Mouse (Mus musculus) forebrain, embryonic 16.5 days (tissue): Measurements from ENCODE around the gene Cyp2w1. TPM values are rescaled to one million over a fixed set of nuclear protein-coding genes. Genes with fewer than 3 reads are reported as not detected.

Experiments used
- ATAC-seq: fragments of 200-750 bp; cut with Nextera tagmentation; 2 replicates; pipeline ENCODE4 v1.8.0; 2017; ENCODE audit warnings: mild to moderate bottlenecking, moderate library complexity
- H3K27ac ChIP-seq: fragments of 300-500 bp; sonication (generic); 2 replicates; pipeline ENCODE4 v1.5.1; 2014; ENCODE audit warnings: low read length, control low read depth
- H3K27me3 ChIP-seq: fragments of 300-500 bp; sonication (generic); replicated peaks from 2 replicates; pipeline ENCODE4 v1.6.1; 2014; ENCODE audit warnings: low read length; ENCODE audit not compliant: control insufficient read depth, insufficient read depth
- H3K36me3 ChIP-seq: fragments of 300-500 bp; sonication (generic); 2 replicates; pipeline ENCODE4 v1.6.1; 2014; ENCODE audit not compliant: control insufficient read depth, insufficient read depth
- H3K4me1 ChIP-seq: fragments of 300-500 bp; sonication (generic); replicated peaks from 2 replicates; pipeline ENCODE4 v1.6.1; 2014; ENCODE audit warnings: low read length; ENCODE audit not compliant: control insufficient read depth, insufficient read depth
- H3K4me2 ChIP-seq: fragments of 300-500 bp; sonication (generic); 2 replicates; pipeline ENCODE4 v1.6.1; 2014; ENCODE audit warnings: mild to moderate bottlenecking, low read length, control low read depth
- H3K4me3 ChIP-seq: fragments of 300-500 bp; sonication (generic); replicated peaks from 2 replicates; pipeline ENCODE4 v1.5.1; 2014; ENCODE audit warnings: mild to moderate bottlenecking, low read length, control low read depth
- H3K9ac ChIP-seq: fragments of 300-500 bp; sonication (generic); replicated peaks from 2 replicates; pipeline ENCODE4 v1.6.1; 2014; ENCODE audit warnings: low read depth, low read length, control low read depth
- H3K9me3 ChIP-seq: fragments of 300-500 bp; sonication (generic); 2 replicates; pipeline ENCODE4 v1.6.1; 2016; ENCODE audit warnings: low read length; ENCODE audit not compliant: control insufficient read depth
- WGBS: fragments of 180-500 bp; shearing (Covaris S2); extraction: QIAGEN DNeasy Blood & Tissue Kit; methylation state at CpG from one replicate; pipeline ENCODE4 v1.1.7; 2014; 5-methylcytosine and 5-hydroxymethylcytosine counted together
- polyA plus RNA-seq: library from polyadenylated mRNA; unstranded; fragments of >200 nt; fragmentation: Nextera tagmentation; extraction: Ambion mirVana; gene quantifications from 2 replicates; pipeline ENCODE4 v1.2.1, GENCODE M21; 2015

Gene Cyp2w1
- not detected in 2 replicates for polyA plus RNA-seq

DNA sequence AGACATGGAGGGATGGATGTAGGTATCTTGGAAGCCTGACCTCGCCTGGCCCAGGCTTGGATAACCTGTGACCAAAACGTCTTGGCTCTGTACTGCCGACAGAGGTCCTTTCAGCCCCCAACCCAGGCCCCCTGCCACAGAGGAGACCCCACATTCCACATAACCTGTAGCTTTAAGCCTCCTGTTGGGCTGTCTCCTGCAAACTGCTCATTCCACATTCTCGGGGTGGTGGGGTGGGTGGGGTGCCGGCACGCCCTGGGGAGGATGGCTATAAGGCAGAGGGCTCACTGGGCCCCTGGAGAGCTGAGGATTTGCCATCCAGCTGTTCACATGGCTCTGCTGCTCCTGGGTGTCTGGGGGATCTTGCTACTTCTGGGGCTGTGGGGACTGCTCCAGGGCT is at the start of gene Cyp2w1:
Gene Cyp2w1, plus strand, starts transcription at position 301 of the 400 bp plus-strand sequence.
- H3K9ac ChIP-seq = no peak within 1 kb of the TSS
- H3K27me3 ChIP-seq = no peaks in the 10 kb centered on the region
- no peak within 1 kb of the TSS for H3K4me2 ChIP-seq
- H3K4me3 ChIP-seq = no peak within 1 kb of the TSS
- no peak for ATAC-seq
- no peak within 1 kb of the TSS for H3K27ac ChIP-seq
- no peaks in the 10 kb centered on the region for H3K4me1 ChIP-seq
- no peaks in the 10 kb centered on the region for H3K36me3 ChIP-seq
- H3K9me3 ChIP-seq = no peaks in the 10 kb centered on the region
- WGBS = 60% methylated on average over 6 of the region's 6 CpGs

- ATAC-seq = no peak
Observed at GRCm38 (mm10) chr5:139303646-139304061, 48.8 kb upstream of the Cyp2w1 start.

GRCm38 (mm10) chr5:139309946-139310345 is 42.5 kb upstream of the Cyp2w1 start:
- no peak overlapping the region for H3K9ac ChIP-seq
- no peaks in the 10 kb centered on the region for H3K9me3 ChIP-seq
- no peak overlapping the region for H3K4me3 ChIP-seq
- H3K27ac ChIP-seq = no peak overlapping the region
- H3K4me1 ChIP-seq = no peaks in the 10 kb centered on the region
- WGBS = 72% methylated on average over 3 of the region's 3 CpGs
- no peaks in the 10 kb centered on the region for H3K36me3 ChIP-seq
- no peak overlapping the region for H3K4me2 ChIP-seq
- H3K27me3 ChIP-seq = no peaks in the 10 kb centered on the region
- ATAC-seq = no peak

More at GRCm38 (mm10) chr5:139303646-139304061, 48.8 kb upstream of the Cyp2w1 start:
- Histone ChIP-seq H3K27ac (no peak overlapping the region), H3K4me3 (no peak overlapping the region), H3K9me3 (no peaks in the 10 kb centered on the region), H3K27me3 (no peaks in the 10 kb centered on the region), H3K4me1 (no peaks in the 10 kb centered on the region), H3K9ac (no peak overlapping the region), H3K4me2 (no peak overlapping the region), H3K36me3 (no peaks in the 10 kb centered on the region)
- WGBS = 90% methylated on average over 9 of the region's 9 CpGs

DNA sequence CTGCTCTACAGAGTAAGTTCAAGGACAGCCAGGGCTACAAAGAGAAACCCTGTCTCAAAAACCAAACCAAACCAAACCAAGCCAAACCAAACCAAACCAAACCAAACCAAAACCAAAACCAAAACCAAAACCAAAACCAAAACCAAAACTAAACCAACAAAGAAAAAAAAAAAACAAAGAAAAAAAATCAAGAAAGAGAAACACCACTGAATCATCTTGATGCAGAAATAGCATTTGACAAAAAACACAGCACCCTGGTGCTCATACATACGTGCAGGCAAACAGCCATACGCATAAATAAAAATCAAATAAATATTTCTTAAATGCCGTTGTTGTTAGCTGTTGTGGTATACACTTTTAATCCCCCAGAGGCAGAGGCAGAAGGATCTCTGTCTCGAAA is 41.9 kb upstream of the Cyp2w1 start:
- H3K9me3 ChIP-seq = no peaks in the 10 kb centered on the region
- H3K27ac ChIP-seq = no peak overlapping the region
- H3K36me3 ChIP-seq = no peaks in the 10 kb centered on the region
- no peaks in the 10 kb centered on the region for H3K27me3 ChIP-seq
- no peak for ATAC-seq
- H3K4me1 ChIP-seq = no peaks in the 10 kb centered on the region
- H3K4me3 ChIP-seq = no peak overlapping the region
- WGBS = 92% methylated on average over 4 of the region's 4 CpGs
- no peak overlapping the region for H3K9ac ChIP-seq
- no peak overlapping the region for H3K4me2 ChIP-seq

GRCm38 (mm10) chr5:139311822-139312221 is 40.6 kb upstream of the Cyp2w1 start:
- Histone ChIP-seq H3K9me3 (no peaks in the 10 kb centered on the region), H3K27ac (no peak overlapping the region), H3K27me3 (no peaks in the 10 kb centered on the region), H3K4me2 (no peak overlapping the region), H3K4me1 (no peaks in the 10 kb centered on the region), H3K9ac (no peak overlapping the region), H3K4me3 (no peak overlapping the region), H3K36me3 (no peaks in the 10 kb centered on the region)
- ATAC-seq = no peak
- WGBS = 88% methylated on average over 9 of the region's 9 CpGs

DNA sequence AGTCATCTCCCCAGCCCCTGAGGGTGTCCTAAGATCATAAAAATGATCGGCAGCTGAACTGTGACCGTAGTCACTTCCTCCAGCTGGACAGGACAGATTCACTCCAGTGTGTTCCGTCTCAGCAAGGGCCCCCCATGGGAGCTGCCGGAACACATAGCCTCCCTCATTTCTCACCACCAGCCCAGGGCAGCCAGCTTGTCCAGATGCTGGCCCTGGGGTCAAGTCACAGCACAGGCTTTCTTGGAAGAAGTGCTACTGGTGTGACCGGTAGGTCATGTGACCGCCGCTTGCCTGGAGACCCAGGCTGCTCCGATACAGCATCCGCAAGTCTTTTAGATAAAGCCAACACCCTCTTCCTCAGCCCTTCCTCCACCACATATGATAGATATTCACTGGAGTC is 38.9 kb upstream of the Cyp2w1 start:
- no peaks in the 10 kb centered on the region for H3K36me3 ChIP-seq
- no peaks in the 10 kb centered on the region for H3K9me3 ChIP-seq
- no peak overlapping the region for H3K27ac ChIP-seq
- no peak overlapping the region for H3K9ac ChIP-seq
- H3K4me1 ChIP-seq = no peaks in the 10 kb centered on the region
- H3K4me3 ChIP-seq = no peak overlapping the region
- H3K27me3 ChIP-seq = no peaks in the 10 kb centered on the region
- no peak overlapping the region for H3K4me2 ChIP-seq
- no peak for ATAC-seq
- WGBS = 91% methylated on average over 9 of the region's 9 CpGs

DNA sequence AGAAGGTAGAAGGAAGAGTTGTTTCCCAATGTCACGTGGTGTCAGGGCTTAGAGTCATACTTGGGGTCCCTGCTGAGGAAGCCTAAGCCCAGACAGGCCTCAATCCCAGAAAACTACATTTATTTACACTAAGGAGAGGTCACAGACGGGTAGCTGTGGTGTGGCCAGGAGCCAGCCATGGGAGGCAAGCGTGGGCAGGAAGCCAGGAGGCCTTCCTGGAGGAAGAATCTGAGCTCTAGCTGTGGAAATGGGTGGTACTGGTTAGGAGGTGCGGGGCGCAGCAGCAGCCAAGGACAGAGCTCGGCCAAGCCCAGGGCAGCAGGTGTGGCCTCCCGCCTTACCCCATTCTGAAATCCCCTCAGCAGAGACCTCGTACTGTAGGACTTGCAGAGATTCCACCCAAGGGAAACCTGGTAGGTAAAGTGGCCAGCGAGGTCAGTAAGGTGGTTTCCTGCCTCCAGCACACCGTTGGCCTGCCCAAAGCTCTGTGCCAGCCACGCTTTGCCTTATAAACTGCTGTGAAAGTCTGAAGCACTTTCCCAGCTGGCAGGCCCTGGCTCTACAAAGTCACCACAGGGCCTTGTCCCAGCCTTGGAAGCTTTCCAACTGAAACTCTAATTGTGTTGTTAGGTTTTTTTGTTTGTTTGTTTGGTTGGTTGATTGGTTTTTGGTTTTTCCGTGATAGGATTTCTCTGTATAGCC is 37.3 kb upstream of the Cyp2w1 start:
- H3K27ac ChIP-seq = no peak overlapping the region
- no peak overlapping the region for H3K9ac ChIP-seq
- no peaks in the 10 kb centered on the region for H3K27me3 ChIP-seq
- no peaks in the 10 kb centered on the region for H3K4me1 ChIP-seq
- H3K4me3 ChIP-seq = no peak overlapping the region
- WGBS = 81% methylated on average over 12 of the region's 12 CpGs
- H3K4me2 ChIP-seq = no peak overlapping the region
- ATAC-seq = no peak
- H3K36me3 ChIP-seq = no peaks in the 10 kb centered on the region
- no peaks in the 10 kb centered on the region for H3K9me3 ChIP-seq

GRCm38 (mm10) chr5:139316982-139317675 is 35.3 kb upstream of the Cyp2w1 start:
- H3K36me3 ChIP-seq = no peaks in the 10 kb centered on the region
- no peak overlapping the region for H3K9ac ChIP-seq
- H3K27ac ChIP-seq = no peak overlapping the region
- H3K27me3 ChIP-seq = no peaks in the 10 kb centered on the region
- 78% methylated on average over 6 of the region's 6 CpGs for WGBS
- no peaks in the 10 kb centered on the region for H3K4me1 ChIP-seq
- no peak for ATAC-seq
- no peak overlapping the region for H3K4me2 ChIP-seq
- H3K4me3 ChIP-seq = no peak overlapping the region
- H3K9me3 ChIP-seq = no peaks in the 10 kb centered on the region

DNA sequence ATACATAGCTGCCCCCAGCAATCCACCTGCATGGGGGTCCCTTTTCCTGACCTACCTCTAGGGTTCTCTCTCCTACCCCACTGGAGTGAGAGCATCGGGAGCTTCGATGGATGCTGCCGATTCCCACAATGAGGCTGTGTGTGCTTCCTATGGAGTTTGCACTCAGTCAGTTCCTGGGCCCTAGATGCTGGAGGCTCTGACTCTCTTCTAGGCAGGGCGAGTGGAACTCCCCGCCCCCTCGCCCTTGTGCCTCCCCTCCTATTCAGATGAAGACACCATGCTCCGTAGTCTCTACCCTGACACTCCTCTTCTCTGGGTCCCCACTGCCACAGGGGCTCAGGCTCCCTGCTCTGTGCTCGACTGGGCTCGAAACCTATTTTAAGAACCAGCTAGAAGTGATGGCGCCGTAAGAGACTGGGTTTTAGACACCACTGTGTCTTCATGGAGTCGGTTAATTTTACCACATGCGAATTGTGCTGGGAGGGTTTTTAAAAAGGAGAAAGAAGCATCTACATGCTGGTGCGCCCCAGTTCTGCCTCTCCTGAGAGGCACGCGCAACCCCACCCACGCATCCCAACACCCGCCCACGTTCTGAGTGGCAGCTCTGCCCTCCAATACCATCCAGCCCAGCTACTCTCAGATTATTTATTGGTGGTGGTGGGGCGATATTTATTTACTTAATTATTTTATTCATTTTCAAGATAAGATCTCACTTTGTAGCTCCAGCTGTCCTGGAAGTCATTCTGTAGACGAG is 34.5 kb upstream of the Cyp2w1 start:
- no peaks in the 10 kb centered on the region for H3K36me3 ChIP-seq
- 68% methylated on average over 21 of the region's 21 CpGs for WGBS
- H3K9ac ChIP-seq = no peak overlapping the region
- H3K4me1 ChIP-seq = no peaks in the 10 kb centered on the region
- H3K4me3 ChIP-seq = no peak overlapping the region
- no peak overlapping the region for H3K27ac ChIP-seq
- no peak overlapping the region for H3K4me2 ChIP-seq
- no peaks in the 10 kb centered on the region for H3K9me3 ChIP-seq
- ATAC-seq = no peak
- H3K27me3 ChIP-seq = no peaks in the 10 kb centered on the region
